ENCODE assay signal across 20 mouse cellular contexts in the genomic region with DNA sequence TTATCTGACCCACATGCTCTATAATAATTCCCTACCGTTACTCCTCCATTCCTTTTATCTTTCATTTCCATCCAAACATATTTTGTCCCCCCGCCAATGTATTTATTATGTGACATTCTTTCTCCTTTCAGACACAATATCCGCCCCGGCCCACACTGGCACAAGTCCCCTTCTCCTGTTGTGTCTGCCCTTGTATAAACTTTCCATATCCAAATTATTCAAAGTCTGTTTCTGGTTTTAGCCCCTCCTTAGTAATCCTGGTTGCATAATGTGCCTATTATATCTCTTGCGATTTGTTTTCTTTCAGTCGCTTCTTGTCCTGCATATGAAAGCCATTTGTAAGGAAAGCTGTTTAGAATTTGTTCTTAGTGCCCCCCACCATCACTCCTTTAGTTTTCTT.
DNase-seq lines count a peak whose midpoint lies in the region; ATAC-seq and TF ChIP-seq lines count a peak whose summit lies in the region.
"Had no signal": no experiment of that assay in that cellular context is flagged by ENCODE, and none has a peak within 500 bp of the region (broad histone marks: within the 10 kb centered on the region; RNA-seq: fewer than 3 reads in every experiment).

No protein-coding gene starts in this region.

- no peak for TF ChIP-seq CTCF in left cerebral cortex, adult 2 months (IDR thresholded peaks at IDR 0.05)
- no peak for TF ChIP-seq CTCF in forebrain, postnatal 0 days (IDR thresholded peaks at IDR 0.05; ENCODE audit: low read depth)

- intact Hi-C loops in left cerebral cortex, adult 2 months (cut with DNase I) = no loop called here
- intact Hi-C loops in left cerebral cortex, postnatal 10 days (cut with DNase I) = no loop called here

- H3K4me3 ChIP-seq in forebrain, embryonic 15.5 days = no peak overlapping the region
- no peak overlapping the region for H3K4me3 ChIP-seq in forebrain, embryonic 11.5 days (ENCODE audit: low read depth, low read length)
- H3K4me3 ChIP-seq in left cerebral cortex, adult 2 months = peak overlapping the region; percentile 16; the same call in 1 of the 2 replicates
- no peak overlapping the region for H3K4me3 ChIP-seq in midbrain, embryonic 13.5 days (replicated peaks)
- no peak overlapping the region for H3K4me3 ChIP-seq in midbrain, embryonic 14.5 days (replicated peaks; ENCODE audit: low read depth, low read length)
- H3K4me3 ChIP-seq in forebrain, postnatal 0 days (ENCODE audit: low read depth, low read length) = peak overlapping the region; percentile 1; the same call in 1 of the 2 replicates
- H3K4me3 ChIP-seq: heart, embryonic 15.5 days; kidney, embryonic 15.5 days; megakaryocyte, embryonic 14.5 days had no signal

- WGBS in forebrain, embryonic 15.5 days = 25% methylated on average over 6 of the region's 6 CpGs
- WGBS in forebrain, embryonic 11.5 days = 59% methylated on average over 6 of the region's 6 CpGs
- 42% methylated on average over 6 of the region's 6 CpGs for WGBS in midbrain, embryonic 13.5 days
- 31% methylated on average over 6 of the region's 6 CpGs for WGBS in midbrain, embryonic 14.5 days
- WGBS in forebrain, postnatal 0 days = 19% methylated on average over 6 of the region's 6 CpGs

- H3K4me2 ChIP-seq in forebrain, embryonic 15.5 days (replicated peaks) = peak overlapping the region; percentile 22
- H3K4me2 ChIP-seq in forebrain, embryonic 11.5 days (ENCODE audit: low read depth, low read length, severe bottlenecking) = no peak overlapping the region
- H3K4me2 ChIP-seq in midbrain, embryonic 13.5 days (replicated peaks) = 0 out of 2 replicates have a peak overlapping the region, but pooled peaks have one; percentile 22
- H3K4me2 ChIP-seq in midbrain, embryonic 14.5 days (ENCODE audit: low read length) = no peak overlapping the region; the same call in 1 of the 2 replicates
- peak overlapping the region; percentile 18; the same call in 1 of the 2 replicates for H3K4me2 ChIP-seq in forebrain, postnatal 0 days (ENCODE audit: low read depth)
- H3K4me2 ChIP-seq: heart, embryonic 15.5 days; kidney, embryonic 15.5 days had no signal

- no peak overlapping the region for H3K9ac ChIP-seq in forebrain, embryonic 15.5 days (replicated peaks)
- H3K9ac ChIP-seq in forebrain, embryonic 11.5 days (ENCODE audit: low read length) = no peak overlapping the region
- H3K9ac ChIP-seq in midbrain, embryonic 13.5 days (replicated peaks) = no peak overlapping the region
- H3K9ac ChIP-seq in midbrain, embryonic 14.5 days (replicated peaks; ENCODE audit: low read length) = no peak overlapping the region
- H3K9ac ChIP-seq in forebrain, postnatal 0 days = no peak overlapping the region
- H3K9ac ChIP-seq: heart, embryonic 15.5 days; kidney, embryonic 15.5 days had no signal

- H3K9me3 ChIP-seq in forebrain, embryonic 15.5 days = no peaks in the 10 kb centered on the region
- H3K9me3 ChIP-seq in forebrain, embryonic 11.5 days (ENCODE audit: control insufficient read depth, low read length) = no peaks in the 10 kb centered on the region
- H3K9me3 ChIP-seq in midbrain, embryonic 13.5 days = no peaks in the 10 kb centered on the region
- no peaks in the 10 kb centered on the region for H3K9me3 ChIP-seq in midbrain, embryonic 14.5 days (ENCODE audit: control insufficient read depth, low read length)
- H3K9me3 ChIP-seq in forebrain, postnatal 0 days (ENCODE audit: low read length) = no peaks in the 10 kb centered on the region
- H3K9me3 ChIP-seq: heart, embryonic 15.5 days; kidney, embryonic 15.5 days had no signal

- H3K4me1 ChIP-seq in forebrain, embryonic 15.5 days = peaks cover 15% of the 10 kb centered on the region
- peaks cover 3% of the 10 kb centered on the region; the same call in 1 of the 2 replicates for H3K4me1 ChIP-seq in forebrain, embryonic 11.5 days (replicated peaks; ENCODE audit: control insufficient read depth, insufficient read depth, low read length)
- peaks cover 12% of the 10 kb centered on the region for H3K4me1 ChIP-seq in midbrain, embryonic 13.5 days (replicated peaks)
- no peaks in the 10 kb centered on the region for H3K4me1 ChIP-seq in midbrain, embryonic 14.5 days (ENCODE audit: control insufficient read depth, insufficient read depth, low read length)
- H3K4me1 ChIP-seq in forebrain, postnatal 0 days (ENCODE audit: insufficient read depth) = no peaks in the 10 kb centered on the region
- H3K4me1 ChIP-seq: heart, embryonic 15.5 days; kidney, embryonic 15.5 days; megakaryocyte, embryonic 14.5 days had no signal

- ATAC-seq in forebrain, embryonic 15.5 days (replicated peaks) = no peak
- ATAC-seq in forebrain, embryonic 11.5 days (replicated peaks; ENCODE audit: low FRiP score) = no peak
- no peak for ATAC-seq in midbrain, embryonic 13.5 days
- no peak for ATAC-seq in midbrain, embryonic 14.5 days (ENCODE audit: low FRiP score, low TSS enrichment)
- no peak for ATAC-seq in forebrain, postnatal 0 days
- ATAC-seq: intestine, postnatal 0 days had no signal

- no peak for DNase-seq in forebrain, embryonic 11.5 days (ENCODE audit: low spot score)
- no peak for DNase-seq in left cerebral cortex, adult 2 months (ENCODE audit: extremely low spot score in 1 of 2, low spot score in 2 of 2)
- no peak for DNase-seq in left cerebral cortex, postnatal 10 days (ENCODE audit: extremely low spot score in 1 of 2, low spot score in 2 of 2)
- no peak for DNase-seq in midbrain, embryonic 14.5 days
- DNase-seq in forebrain, postnatal 0 days = no peak
- no peak for DNase-seq in right cerebral cortex, adult 18-20 months
- DNase-seq: adrenal gland, postnatal 25 days; cerebellum, adult 11 months; cerebellum, postnatal 10 days; gastrocnemius, postnatal 36 days; kidney, postnatal 4 days; liver; thymus, postnatal 14 days had no signal

- no peaks in the 10 kb centered on the region for H3K36me3 ChIP-seq in forebrain, embryonic 15.5 days
- no peaks in the 10 kb centered on the region for H3K36me3 ChIP-seq in forebrain, embryonic 11.5 days (ENCODE audit: control insufficient read depth, insufficient read depth, low read length)
- 0 out of 2 replicates have a peak, but pooled peaks cover 2% of the 10 kb centered on the region for H3K36me3 ChIP-seq in midbrain, embryonic 13.5 days
- no peaks in the 10 kb centered on the region for H3K36me3 ChIP-seq in midbrain, embryonic 14.5 days (ENCODE audit: control insufficient read depth, insufficient read depth, low read length)
- H3K36me3 ChIP-seq in forebrain, postnatal 0 days (ENCODE audit: insufficient read depth) = no peaks in the 10 kb centered on the region
- H3K36me3 ChIP-seq: heart, embryonic 15.5 days; kidney, embryonic 15.5 days had no signal

- H3K27me3 ChIP-seq in forebrain, embryonic 15.5 days = no peaks in the 10 kb centered on the region
- H3K27me3 ChIP-seq in forebrain, embryonic 11.5 days (ENCODE audit: control insufficient read depth, insufficient read depth, low read length) = no peaks in the 10 kb centered on the region
- H3K27me3 ChIP-seq in midbrain, embryonic 13.5 days = no peaks in the 10 kb centered on the region; the same call in 1 of the 2 replicates
- H3K27me3 ChIP-seq in midbrain, embryonic 14.5 days (ENCODE audit: control insufficient read depth, insufficient read depth, low read length) = no peaks in the 10 kb centered on the region
- no peaks in the 10 kb centered on the region for H3K27me3 ChIP-seq in forebrain, postnatal 0 days (ENCODE audit: insufficient read depth, low read length)
- H3K27me3 ChIP-seq: CH12.LX; heart, embryonic 15.5 days; kidney, embryonic 15.5 days; megakaryocyte, embryonic 14.5 days had no signal

- H3K27ac ChIP-seq in forebrain, embryonic 15.5 days (replicated peaks) = no peak overlapping the region
- H3K27ac ChIP-seq in forebrain, embryonic 11.5 days (ENCODE audit: low read depth, low read length) = no peak overlapping the region
- no peak overlapping the region for H3K27ac ChIP-seq in left cerebral cortex, adult 2 months
- H3K27ac ChIP-seq in midbrain, embryonic 13.5 days = no peak overlapping the region
- no peak overlapping the region for H3K27ac ChIP-seq in midbrain, embryonic 14.5 days (replicated peaks; ENCODE audit: low read depth, low read length)
- H3K27ac ChIP-seq in forebrain, postnatal 0 days (ENCODE audit: low read depth, low read length) = no peak overlapping the region
- H3K27ac ChIP-seq: heart, embryonic 15.5 days; kidney, embryonic 15.5 days had no signal

Comparison
In these comparisons a context has a peak if more than half of its experiments do, and no peak if none do; other contexts are left out.
1. H3K4me2 ChIP-seq: peak in forebrain, embryonic 15.5 days (single experiment), midbrain, embryonic 13.5 days (single experiment) and forebrain, postnatal 0 days (single experiment); none in forebrain, embryonic 11.5 days (single experiment) and midbrain, embryonic 14.5 days (single experiment).
2. H3K4me3 ChIP-seq: peak in left cerebral cortex, adult 2 months (single experiment) and forebrain, postnatal 0 days (single experiment); none in forebrain, embryonic 15.5 days (single experiment), forebrain, embryonic 11.5 days (single experiment), midbrain, embryonic 13.5 days (single experiment) and midbrain, embryonic 14.5 days (single experiment).